Mouse (Mus musculus) neural tube, embryonic 11.5 days (tissue): Measurements from ENCODE around the gene Prdm11. TPM values are rescaled to one million over a fixed set of nuclear protein-coding genes. Genes with fewer than 3 reads are reported as not detected.

Experiments used
- ATAC-seq: fragments of 200-750 bp; cut with Nextera tagmentation; 2 replicates; pipeline ENCODE4 v1.8.0; 2017; ENCODE audit warnings: moderate number of reproducible peaks, mild to moderate bottlenecking, moderate TSS enrichment, moderate library complexity; ENCODE audit not compliant: insufficient read depth, low FRiP score, low TSS enrichment
- DNase-seq: peaks from one replicate; pipeline ENCODE4 v3.0.0-alpha.2; 2015; ENCODE audit warnings: low spot score
- H3K27ac ChIP-seq: fragments of 300-500 bp; sonication (generic); 2 replicates; pipeline ENCODE4 v1.5.1; 2014; ENCODE audit warnings: low read depth, mild to moderate bottlenecking, low read length
- H3K27me3 ChIP-seq: fragments of 300-500 bp; sonication (generic); 2 replicates; pipeline ENCODE4 v1.6.1; 2014; ENCODE audit warnings: mild to moderate bottlenecking, low read length, mixed read lengths; ENCODE audit not compliant: control insufficient read depth, insufficient read depth
- H3K36me3 ChIP-seq: fragments of 300-500 bp; sonication (generic); 2 replicates; pipeline ENCODE4 v1.6.1; 2014; ENCODE audit warnings: mild to moderate bottlenecking, low read length, moderate library complexity, mixed read lengths; ENCODE audit not compliant: control insufficient read depth, insufficient read depth
- H3K4me1 ChIP-seq: fragments of 300-500 bp; sonication (generic); 2 replicates; pipeline ENCODE4 v1.6.1; 2014; ENCODE audit warnings: low read length, mixed read lengths; ENCODE audit not compliant: control insufficient read depth, insufficient read depth
- H3K4me2 ChIP-seq: fragments of 300-500 bp; sonication (generic); 2 replicates; pipeline ENCODE4 v1.6.1; 2014; ENCODE audit warnings: low read depth, mild to moderate bottlenecking, moderate library complexity
- H3K4me3 ChIP-seq: fragments of 300-500 bp; sonication (generic); 2 replicates; pipeline ENCODE4 v1.5.1; 2014; ENCODE audit warnings: low read depth, low read length
- H3K9ac ChIP-seq: fragments of 300-500 bp; sonication (generic); 2 replicates; pipeline ENCODE4 v1.6.1; 2014; ENCODE audit warnings: mild to moderate bottlenecking, low read length
- H3K9me3 ChIP-seq: fragments of 300-500 bp; sonication (generic); 2 replicates; pipeline ENCODE4 v1.6.1; 2016; ENCODE audit warnings: low read length; ENCODE audit not compliant: control insufficient read depth
- WGBS: fragments of 180-500 bp; shearing (Covaris S2); extraction: QIAGEN DNeasy Blood & Tissue Kit; methylation state at CpG from one replicate; pipeline ENCODE4 v1.1.7; 2014; 5-methylcytosine and 5-hydroxymethylcytosine counted together
- polyA plus RNA-seq: library from polyadenylated mRNA; unstranded; fragments of >200 nt; fragmentation: Nextera tagmentation; extraction: Ambion mirVana; gene quantifications from 2 replicates; pipeline ENCODE4 v1.2.1, GENCODE M21; 2014

Prdm11 gene
- polyA plus RNA-seq, 1 experiment from 2014 or later, result 1.2 TPM

DNA sequence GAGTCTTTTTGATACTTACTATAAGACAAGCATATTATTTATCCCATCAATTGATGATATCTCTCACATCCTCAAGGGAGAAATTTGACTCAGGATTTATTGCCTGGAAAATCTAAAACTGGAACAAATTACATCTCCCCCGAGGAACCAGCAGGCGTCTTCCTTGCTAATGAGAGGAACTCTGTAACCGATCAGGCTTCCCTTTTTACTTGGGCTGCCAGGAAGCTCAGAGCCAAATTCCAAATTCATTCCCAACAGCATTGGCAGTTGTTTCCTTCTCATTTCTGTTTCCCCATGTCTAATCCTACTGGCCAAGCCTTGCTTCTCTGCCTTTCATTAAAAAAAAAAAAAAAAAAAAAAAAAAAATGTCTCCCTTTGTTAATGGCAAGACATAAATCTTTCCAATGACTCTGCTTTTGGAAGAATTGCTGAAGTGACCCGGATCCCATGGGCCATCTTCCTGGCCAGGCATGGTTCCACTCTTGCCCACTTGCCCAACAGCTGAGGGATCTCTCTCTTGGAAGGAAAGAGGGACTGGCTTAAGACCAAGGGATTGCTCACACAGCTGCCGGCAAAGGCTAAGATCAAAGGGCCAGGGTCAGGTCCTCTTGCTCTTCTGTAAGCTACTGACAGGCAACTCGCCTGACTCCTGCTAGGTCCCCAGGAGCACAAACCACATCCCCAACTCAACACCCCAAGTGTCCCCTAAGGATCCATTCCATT, 2.8 kb upstream of the Prdm11 start:
- no peak overlapping the region for H3K27ac ChIP-seq
- H3K9me3 ChIP-seq, result no peaks in the 10 kb centered on the region
- no peaks in the 10 kb centered on the region for H3K36me3 ChIP-seq
- WGBS, result 30% methylated on average over 6 of the region's 6 CpGs
- H3K4me1 ChIP-seq, result peaks cover 5% of the 10 kb centered on the region
- DNase-seq (no peak), ATAC-seq (no peak)
- no peaks in the 10 kb centered on the region for H3K27me3 ChIP-seq
- no peak overlapping the region for H3K4me3 ChIP-seq
- no peak overlapping the region for H3K9ac ChIP-seq
- no peak overlapping the region for H3K4me2 ChIP-seq

- no peak for ATAC-seq
- Histone ChIP-seq H3K9ac (no peak overlapping the region), H3K4me2 (no peak overlapping the region), H3K4me3 (no peak overlapping the region), H3K36me3 (no peaks in the 10 kb centered on the region), H3K4me1 (peaks cover 5% of the 10 kb centered on the region), H3K27me3 (no peaks in the 10 kb centered on the region), H3K9me3 (no peaks in the 10 kb centered on the region), H3K27ac (no peak overlapping the region)
- no peak for DNase-seq
- WGBS, result 86% methylated on average over 7 of the region's 7 CpGs
These were observed 1.6 kb upstream of the Prdm11 start for GRCm38 (mm10) chr2:93047491-93048050.

DNA sequence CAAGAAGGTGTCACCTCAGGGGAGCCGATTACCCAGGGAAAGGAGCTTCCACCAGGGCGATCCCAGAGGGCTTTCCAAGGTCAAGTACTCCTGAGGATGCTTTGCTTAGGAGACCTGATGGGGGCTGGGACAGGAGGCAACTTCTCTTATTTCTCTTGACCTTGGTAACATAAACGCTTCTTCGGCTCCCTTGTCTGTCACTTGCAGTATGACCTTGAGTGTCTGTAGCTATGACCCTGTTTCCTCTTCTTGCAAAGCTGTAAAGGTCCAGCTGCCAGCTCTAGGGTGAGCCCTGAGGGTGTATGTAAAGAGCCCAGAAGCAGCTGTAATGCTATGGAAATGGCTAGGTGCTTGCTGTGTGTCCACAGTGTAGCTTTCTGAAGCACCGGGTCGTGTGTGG, 1.1 kb upstream of the Prdm11 start:
- DNase-seq, result no peak
- Histone ChIP-seq H3K27me3 (no peaks in the 10 kb centered on the region), H3K4me1 (peaks cover 8% of the 10 kb centered on the region), H3K4me3 (no peak overlapping the region), H3K27ac (no peak overlapping the region), H3K36me3 (no peaks in the 10 kb centered on the region), H3K4me2 (no peak overlapping the region; the same call in 1 of the 2 replicates), H3K9ac (no peak overlapping the region), H3K9me3 (no peaks in the 10 kb centered on the region)
- no peak for ATAC-seq
- WGBS, result 82% methylated on average over 6 of the region's 6 CpGs

DNA sequence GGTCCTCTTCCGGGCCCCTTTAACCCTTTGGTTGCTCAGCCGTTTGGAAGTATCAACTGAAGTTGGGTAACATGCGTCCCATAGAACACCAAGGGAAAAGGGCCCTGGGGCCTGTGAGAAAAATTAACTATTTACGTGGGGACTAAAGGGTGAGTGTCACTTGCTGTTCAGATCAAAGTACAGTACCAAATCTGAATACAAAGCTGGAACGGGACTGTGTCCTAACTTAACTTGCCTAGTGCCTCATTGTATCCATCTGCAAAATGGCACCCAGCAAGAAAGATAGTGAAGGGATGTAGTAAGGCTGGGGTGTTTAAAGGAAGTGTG, 505 bp upstream of the Prdm11 start:
- Histone ChIP-seq H3K9ac (peak overlapping the region; percentile 98), H3K27me3 (no peaks in the 10 kb centered on the region), H3K27ac (no peak overlapping the region), H3K4me1 (peaks cover 8% of the 10 kb centered on the region), H3K9me3 (no peaks in the 10 kb centered on the region), H3K36me3 (no peaks in the 10 kb centered on the region), H3K4me2 (peak overlapping the region; percentile 78), H3K4me3 (peak overlapping the region; percentile 96)
- ATAC-seq (no peak), DNase-seq (no peak)
- 22% methylated on average over 5 of the region's 5 CpGs for WGBS

- 0% methylated on average over 25 of the region's 55 CpGs for WGBS
- peaks cover 8% of the 10 kb centered on the region for H3K4me1 ChIP-seq
- DNase-seq, result peak; percentile 97
- no peaks in the 10 kb centered on the region for H3K9me3 ChIP-seq
- no peaks in the 10 kb centered on the region for H3K36me3 ChIP-seq
- H3K27me3 ChIP-seq, result no peaks in the 10 kb centered on the region
- ATAC-seq, result peak; percentile 95
- peak overlapping the region; percentile 96 for H3K4me3 ChIP-seq
- H3K4me2 ChIP-seq, result peak overlapping the region; percentile 78
- H3K9ac ChIP-seq, result peak overlapping the region; percentile 98
- peak overlapping the region; percentile 89 for H3K27ac ChIP-seq
These were observed 694 bp downstream of the Prdm11 start for GRCm38 (mm10) chr2:93045129-93045817.

DNA sequence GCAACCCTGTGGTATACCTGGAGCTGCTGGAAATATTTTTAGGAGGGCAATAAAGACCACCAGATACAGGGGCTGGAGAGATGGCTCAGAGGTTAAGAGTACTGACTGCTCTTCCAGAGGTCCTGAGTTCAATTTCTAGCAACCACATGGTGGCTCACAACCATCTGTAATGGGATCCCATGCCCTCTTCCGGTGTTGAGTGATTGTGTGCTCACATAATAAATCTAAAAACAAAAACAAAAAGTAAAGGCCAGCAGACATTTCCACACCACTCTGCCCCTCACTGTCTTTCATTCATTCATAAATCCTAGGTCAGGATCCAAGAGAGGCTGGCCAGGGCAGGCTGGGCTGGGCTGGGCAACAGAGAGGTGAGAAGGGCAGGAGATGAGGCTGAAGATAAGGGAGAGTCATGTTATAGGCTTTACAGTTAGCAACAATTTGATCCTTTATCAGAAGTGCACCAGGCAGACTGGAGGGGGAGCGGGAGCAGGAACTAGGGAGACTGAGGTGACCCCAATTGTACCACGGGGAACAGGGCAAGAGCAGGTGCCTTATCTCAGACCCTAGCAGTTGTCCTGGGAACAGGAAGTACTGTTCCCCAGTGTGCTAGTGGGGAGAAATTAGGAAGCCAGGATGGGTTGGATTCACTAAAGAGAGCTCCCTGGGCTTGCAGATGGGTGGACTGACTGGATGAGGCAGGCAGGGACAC, 2.4 kb downstream of the Prdm11 start:
- DNase-seq (no peak), ATAC-seq (no peak)
- Histone ChIP-seq H3K27ac (no peak overlapping the region), H3K36me3 (no peaks in the 10 kb centered on the region), H3K9me3 (no peaks in the 10 kb centered on the region), H3K27me3 (no peaks in the 10 kb centered on the region), H3K9ac (no peak overlapping the region), H3K4me2 (no peak overlapping the region), H3K4me1 (peaks cover 8% of the 10 kb centered on the region), H3K4me3 (no peak overlapping the region)
- 79% methylated on average over 3 of the region's 3 CpGs for WGBS

DNA sequence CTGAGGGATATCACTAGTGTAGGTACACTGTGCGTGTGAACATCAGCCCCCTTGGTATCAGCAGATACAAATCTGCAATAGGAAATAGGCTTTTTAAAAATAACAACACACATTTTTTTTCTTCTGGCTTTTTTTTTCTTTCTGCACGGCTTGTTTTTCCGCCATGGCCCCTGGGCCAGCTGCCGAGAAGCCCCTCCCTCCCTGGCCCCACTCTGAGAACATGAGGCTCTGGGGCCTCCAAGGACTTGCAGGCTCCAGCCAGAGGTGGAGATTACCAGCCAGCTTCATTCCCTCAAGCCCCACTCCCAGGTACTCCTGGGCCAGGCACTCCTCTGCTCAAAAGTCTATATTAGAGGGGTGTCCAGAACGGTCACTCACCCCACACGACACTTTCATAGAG, 4.5 kb downstream of the Prdm11 start:
- DNase-seq (no peak), ATAC-seq (no peak)
- no peaks in the 10 kb centered on the region for H3K36me3 ChIP-seq
- no peak overlapping the region for H3K9ac ChIP-seq
- WGBS, result 72% methylated on average over 6 of the region's 6 CpGs
- no peak overlapping the region for H3K4me3 ChIP-seq
- no peaks in the 10 kb centered on the region for H3K27me3 ChIP-seq
- peaks cover 8% of the 10 kb centered on the region for H3K4me1 ChIP-seq
- H3K27ac ChIP-seq, result no peak overlapping the region
- no peak overlapping the region for H3K4me2 ChIP-seq
- no peaks in the 10 kb centered on the region for H3K9me3 ChIP-seq

DNA sequence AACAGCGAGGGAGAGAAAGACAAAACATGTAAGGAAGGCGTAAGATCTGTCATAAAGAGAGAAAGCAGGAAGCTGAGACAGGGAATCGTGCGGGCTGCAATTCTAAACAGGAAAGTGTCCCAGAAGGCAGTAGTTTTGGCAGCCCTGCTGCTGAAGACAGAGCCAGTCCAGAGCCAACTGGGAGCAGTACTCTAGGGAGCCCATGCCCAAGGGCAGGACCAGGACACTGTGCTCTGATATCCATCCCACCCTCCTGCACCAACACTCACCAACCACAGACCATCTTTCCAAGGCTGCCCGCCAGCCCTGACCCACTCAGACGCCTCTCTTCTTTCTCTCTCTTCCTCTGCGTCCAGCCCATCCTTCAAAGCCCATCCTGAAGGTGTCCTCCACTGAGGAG, 5.1 kb downstream of the Prdm11 start:
- ATAC-seq (no peak), DNase-seq (no peak)
- Histone ChIP-seq H3K4me3 (no peak overlapping the region), H3K9ac (no peak overlapping the region), H3K36me3 (no peaks in the 10 kb centered on the region), H3K27me3 (no peaks in the 10 kb centered on the region), H3K4me1 (peaks cover 11% of the 10 kb centered on the region), H3K4me2 (no peak overlapping the region), H3K27ac (no peak overlapping the region), H3K9me3 (no peaks in the 10 kb centered on the region)
- WGBS, result 80% methylated on average over 7 of the region's 7 CpGs
